Mouse (Mus musculus) limb, embryonic 15.5 days (tissue): ENCODE measurements around the gene Mpp6. TPM values are rescaled to one million over a fixed set of nuclear protein-coding genes. Genes with fewer than 3 reads are reported as not detected.

Experiments
- ATAC-seq: fragments of 200-750 bp; cut with Nextera tagmentation; 2 replicates; pipeline ENCODE4 v1.8.0; 2017; ENCODE audit warnings: low read depth, moderate TSS enrichment; ENCODE audit not compliant: insufficient number of reproducible peaks, low FRiP score, low TSS enrichment
- H3K27ac ChIP-seq: fragments of 300-500 bp; sonication (generic); 2 replicates; pipeline ENCODE4 v1.5.1; 2015; ENCODE audit warnings: moderate library complexity, mild to moderate bottlenecking, inconsistent platforms
- H3K27me3 ChIP-seq: fragments of 300-500 bp; sonication (generic); 2 replicates; pipeline ENCODE4 v1.6.1; 2015; ENCODE audit warnings: inconsistent platforms
- H3K36me3 ChIP-seq: fragments of 300-500 bp; sonication (generic); 2 replicates; pipeline ENCODE4 v1.6.1; 2015; ENCODE audit warnings: inconsistent platforms
- H3K4me1 ChIP-seq: fragments of 300-500 bp; sonication (generic); 2 replicates; pipeline ENCODE4 v1.6.1; 2015; ENCODE audit warnings: inconsistent platforms
- H3K4me2 ChIP-seq: fragments of 300-500 bp; sonication (generic); 2 replicates; pipeline ENCODE4 v1.6.1; 2015; ENCODE audit warnings: mild to moderate bottlenecking, inconsistent platforms
- H3K4me3 ChIP-seq: fragments of 300-500 bp; sonication (generic); 2 replicates; pipeline ENCODE4 v1.5.1; 2015; ENCODE audit warnings: mild to moderate bottlenecking, inconsistent platforms
- H3K9ac ChIP-seq: fragments of 300-500 bp; sonication (generic); 2 replicates; pipeline ENCODE4 v1.6.1; 2015; ENCODE audit warnings: inconsistent platforms
- H3K9me3 ChIP-seq: fragments of 300-500 bp; sonication (generic); 2 replicates; pipeline ENCODE4 v1.6.1; 2016; ENCODE audit warnings: inconsistent platforms
- WGBS: fragments of 180-500 bp; shearing (Covaris S2); methylation state at CpG from one replicate; pipeline ENCODE4 v1.1.7; 2015; 5-methylcytosine and 5-hydroxymethylcytosine counted together
- polyA plus RNA-seq: library from polyadenylated mRNA; unstranded; fragments of >200 nt; fragmentation: Nextera tagmentation; extraction: Ambion mirVana; gene quantifications from 2 replicates; pipeline ENCODE4 v1.2.1, GENCODE M21; 2015

Mpp6 gene
- 53.1 and 56.9 TPM in 2 replicates for polyA plus RNA-seq

DNA sequence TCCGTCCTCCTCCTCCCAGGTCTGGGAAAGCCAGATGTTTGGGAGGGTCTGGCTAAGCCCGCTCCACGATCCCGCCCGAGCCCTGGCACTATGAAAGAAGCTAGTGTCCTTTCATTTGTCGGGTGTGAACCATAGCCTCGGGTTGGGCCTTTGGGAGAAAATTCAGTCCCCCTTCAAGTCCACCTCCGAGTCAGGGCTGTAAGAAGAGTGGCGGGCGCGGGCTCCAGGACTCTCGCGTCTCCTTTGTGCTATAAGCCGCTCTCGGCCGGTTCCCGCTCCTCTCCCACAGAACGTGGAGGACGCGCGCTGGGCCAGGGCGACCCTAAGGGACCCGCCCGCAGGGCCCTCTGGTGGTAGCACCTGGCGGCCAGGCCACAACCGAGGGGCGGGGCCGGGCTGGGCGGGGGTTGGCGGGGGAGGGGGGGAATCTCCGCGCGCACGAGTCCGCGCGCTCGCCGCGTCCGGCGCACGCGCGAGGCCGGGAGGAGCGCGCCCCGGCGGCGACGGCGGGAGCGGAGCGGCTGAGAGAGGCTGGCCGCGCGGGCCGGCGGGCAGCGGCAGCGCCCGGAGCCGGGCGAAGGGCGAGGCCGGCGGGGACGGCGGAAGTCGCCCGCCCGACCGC lies at the start of gene Mpp6:
Gene Mpp6, plus strand, starts transcription at position 485 of the 622 bp plus-strand sequence.
- peak within 1 kb of the TSS; percentile 85 for H3K27ac ChIP-seq
- 0 out of 2 replicates have a peak, but pooled peaks cover 7% of the 10 kb centered on the region for H3K27me3 ChIP-seq
- H3K9me3 ChIP-seq, result no peaks in the 10 kb centered on the region
- ATAC-seq, result peak; percentile 88
- under 1% methylated on average over 71 of the region's 74 CpGs for WGBS
- peaks cover 14% of the 10 kb centered on the region for H3K4me1 ChIP-seq
- H3K9ac ChIP-seq, result peak within 1 kb of the TSS; percentile 70
- no peaks in the 10 kb centered on the region for H3K36me3 ChIP-seq
- H3K4me3 ChIP-seq, result peak within 1 kb of the TSS; percentile 79
- peak within 1 kb of the TSS; percentile 84 for H3K4me2 ChIP-seq

DNA sequence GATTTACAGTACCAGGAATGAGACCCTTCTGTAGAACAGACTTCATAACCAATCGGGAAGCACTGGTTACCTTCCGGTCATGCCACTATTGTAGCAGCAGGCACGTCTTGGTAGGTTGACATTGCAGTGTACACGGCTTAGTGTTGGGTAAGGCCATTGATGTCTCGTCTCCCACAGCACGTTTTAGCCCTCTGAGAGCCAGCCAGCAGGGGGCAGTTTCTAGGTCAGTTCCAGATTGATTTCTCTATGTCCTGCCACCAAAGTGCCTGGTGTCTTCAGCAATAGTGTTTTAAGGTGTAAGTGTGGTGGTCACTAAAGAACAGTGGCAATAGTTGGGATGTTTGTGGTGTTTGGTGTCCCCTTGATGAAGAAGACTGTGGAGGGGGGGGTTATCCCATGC lies 43.9 kb upstream of the Mpp6 start:
- 81% methylated on average over 6 of the region's 6 CpGs for WGBS
- no peaks in the 10 kb centered on the region for H3K27me3 ChIP-seq
- no peak for ATAC-seq
- no peaks in the 10 kb centered on the region for H3K9me3 ChIP-seq
- H3K4me3 ChIP-seq, result no peak overlapping the region
- no peaks in the 10 kb centered on the region for H3K36me3 ChIP-seq
- H3K27ac ChIP-seq, result no peak overlapping the region
- no peak overlapping the region for H3K4me2 ChIP-seq
- no peak overlapping the region for H3K9ac ChIP-seq
- no peaks in the 10 kb centered on the region for H3K4me1 ChIP-seq

DNA sequence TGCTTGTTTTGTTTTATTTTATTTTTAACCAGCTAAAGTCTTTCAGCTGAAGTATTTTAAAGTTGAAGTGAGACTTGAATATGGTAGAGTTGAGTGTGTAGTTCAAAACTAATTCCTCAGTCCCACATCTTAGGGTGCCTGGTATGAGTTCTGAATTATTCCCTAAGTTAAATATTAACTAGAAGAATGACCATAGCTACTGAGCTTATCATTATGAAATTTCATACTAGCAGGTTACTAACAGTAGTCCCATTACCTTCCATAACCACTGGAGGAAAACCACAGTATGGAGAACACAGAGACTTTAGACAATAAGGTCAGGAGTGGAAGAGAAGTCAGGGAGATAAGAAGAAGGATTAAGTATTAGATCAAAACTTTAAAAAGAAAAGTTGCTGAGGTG lies 41.6 kb upstream of the Mpp6 start:
- no peak overlapping the region for H3K4me3 ChIP-seq
- H3K36me3 ChIP-seq, result no peaks in the 10 kb centered on the region
- no peaks in the 10 kb centered on the region for H3K9me3 ChIP-seq
- no peak for ATAC-seq
- no peak overlapping the region for H3K9ac ChIP-seq
- H3K4me2 ChIP-seq, result no peak overlapping the region
- no peak overlapping the region for H3K27ac ChIP-seq
- no peaks in the 10 kb centered on the region for H3K4me1 ChIP-seq
- H3K27me3 ChIP-seq, result no peaks in the 10 kb centered on the region

DNA sequence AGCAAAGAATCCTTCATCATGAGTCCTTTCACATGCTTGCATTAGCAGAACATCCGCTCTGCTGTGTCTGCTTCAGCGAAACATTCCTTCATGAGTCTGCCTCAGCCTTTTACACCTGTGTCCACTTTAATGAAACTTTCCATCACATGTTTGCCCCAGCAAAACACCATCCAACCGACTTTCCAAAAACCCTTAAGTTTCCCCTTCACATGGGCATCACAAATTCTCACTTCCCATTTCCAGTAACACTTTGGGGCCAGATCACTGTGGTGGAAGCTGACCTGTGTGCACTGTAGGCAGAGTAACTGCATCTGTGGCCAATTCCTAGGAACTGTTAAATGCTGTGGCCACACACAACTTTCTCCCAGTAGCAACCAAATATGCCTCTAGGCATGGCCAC lies 34.8 kb upstream of the Mpp6 start:
- no peaks in the 10 kb centered on the region for H3K4me1 ChIP-seq
- no peak overlapping the region for H3K4me2 ChIP-seq
- H3K4me3 ChIP-seq, result no peak overlapping the region
- no peak for ATAC-seq
- H3K9me3 ChIP-seq, result no peaks in the 10 kb centered on the region
- 70% methylated on average over 3 of the region's 3 CpGs for WGBS
- no peaks in the 10 kb centered on the region for H3K36me3 ChIP-seq
- H3K9ac ChIP-seq, result no peak overlapping the region
- H3K27me3 ChIP-seq, result no peaks in the 10 kb centered on the region
- no peak overlapping the region for H3K27ac ChIP-seq

DNA sequence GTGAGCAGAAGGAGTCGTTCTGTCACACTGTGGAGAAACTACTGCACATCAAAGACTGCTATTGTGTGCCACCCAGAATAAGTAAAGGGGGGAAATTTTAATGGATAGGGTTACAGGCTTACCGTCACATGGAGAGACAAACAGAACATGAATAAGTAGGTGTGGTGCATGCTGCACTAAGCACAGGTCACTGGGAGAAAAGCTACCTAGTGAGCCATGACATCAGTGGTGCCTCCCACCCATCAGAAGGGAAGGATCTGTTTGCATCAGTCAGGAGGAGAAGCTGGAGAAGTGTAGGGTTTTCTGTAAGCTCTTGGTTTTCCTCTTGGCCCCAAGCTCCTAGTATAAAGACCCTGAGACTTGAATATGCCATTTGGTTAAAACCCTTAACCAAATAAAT lies 33.6 kb upstream of the Mpp6 start:
- H3K36me3 ChIP-seq, result no peaks in the 10 kb centered on the region
- 0 out of 2 replicates have a peak, but pooled peaks cover 3% of the 10 kb centered on the region for H3K27me3 ChIP-seq
- H3K9me3 ChIP-seq, result no peaks in the 10 kb centered on the region
- H3K4me3 ChIP-seq, result no peak overlapping the region
- WGBS, result 65% methylated on average over 2 of the region's 2 CpGs
- no peak overlapping the region for H3K9ac ChIP-seq
- H3K27ac ChIP-seq, result no peak overlapping the region
- no peak for ATAC-seq
- H3K4me2 ChIP-seq, result no peak overlapping the region
- H3K4me1 ChIP-seq, result no peaks in the 10 kb centered on the region

DNA sequence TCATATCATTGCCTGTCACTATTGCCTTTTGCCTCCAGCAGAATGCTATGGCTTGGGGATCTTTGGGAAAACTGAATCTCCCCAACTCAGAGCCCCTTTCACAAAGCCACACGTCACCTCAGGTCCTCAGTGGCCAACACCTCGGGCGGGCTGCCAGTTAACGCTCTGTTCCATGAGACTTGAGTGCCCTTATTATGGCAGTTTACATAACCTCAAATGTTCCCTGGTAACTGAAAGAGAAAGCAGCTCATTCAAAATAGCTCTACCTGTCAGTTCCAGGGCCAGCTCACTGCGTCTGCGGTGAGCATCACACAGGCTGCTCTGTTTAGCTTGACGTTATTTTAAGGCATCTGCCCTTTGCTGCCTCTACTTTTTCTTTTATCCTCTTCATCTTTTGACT lies 29.6 kb upstream of the Mpp6 start:
- Histone ChIP-seq H3K4me3 (no peak overlapping the region), H3K4me2 (no peak overlapping the region), H3K27ac (no peak overlapping the region), H3K9ac (no peak overlapping the region), H3K4me1 (no peaks in the 10 kb centered on the region), H3K36me3 (no peaks in the 10 kb centered on the region), H3K27me3 (0 out of 2 replicates have a peak, but pooled peaks cover 3% of the 10 kb centered on the region), H3K9me3 (no peaks in the 10 kb centered on the region)
- ATAC-seq, result no peak
- WGBS, result 70% methylated on average over 7 of the region's 7 CpGs

DNA sequence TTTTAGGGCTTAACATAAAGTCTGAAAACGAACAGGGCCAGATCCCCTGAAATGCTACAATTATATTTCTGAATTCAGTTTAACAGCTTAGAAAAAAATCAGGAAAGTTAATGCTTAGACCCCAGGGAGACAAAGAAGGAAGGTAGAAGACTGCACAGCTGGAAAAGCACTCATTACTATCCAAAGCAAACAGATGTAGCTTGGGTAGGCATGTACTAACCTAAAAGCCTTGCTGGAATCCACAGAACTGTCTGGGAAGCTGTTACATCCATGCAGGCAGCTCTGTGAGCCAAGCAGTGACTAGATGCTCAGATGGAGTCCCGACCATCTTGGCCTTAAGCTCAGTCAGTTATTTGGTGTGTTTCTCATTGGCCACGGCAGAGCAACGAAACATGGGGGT lies 24.8 kb upstream of the Mpp6 start:
- no peak overlapping the region for H3K9ac ChIP-seq
- no peak overlapping the region for H3K4me3 ChIP-seq
- H3K27ac ChIP-seq, result no peak overlapping the region
- no peak overlapping the region for H3K4me2 ChIP-seq
- WGBS, result 48% methylated on average over 4 of the region's 4 CpGs
- no peaks in the 10 kb centered on the region for H3K36me3 ChIP-seq
- H3K4me1 ChIP-seq, result no peaks in the 10 kb centered on the region
- H3K9me3 ChIP-seq, result no peaks in the 10 kb centered on the region
- H3K27me3 ChIP-seq, result 0 out of 2 replicates have a peak, but pooled peaks cover 3% of the 10 kb centered on the region
- no peak for ATAC-seq

DNA sequence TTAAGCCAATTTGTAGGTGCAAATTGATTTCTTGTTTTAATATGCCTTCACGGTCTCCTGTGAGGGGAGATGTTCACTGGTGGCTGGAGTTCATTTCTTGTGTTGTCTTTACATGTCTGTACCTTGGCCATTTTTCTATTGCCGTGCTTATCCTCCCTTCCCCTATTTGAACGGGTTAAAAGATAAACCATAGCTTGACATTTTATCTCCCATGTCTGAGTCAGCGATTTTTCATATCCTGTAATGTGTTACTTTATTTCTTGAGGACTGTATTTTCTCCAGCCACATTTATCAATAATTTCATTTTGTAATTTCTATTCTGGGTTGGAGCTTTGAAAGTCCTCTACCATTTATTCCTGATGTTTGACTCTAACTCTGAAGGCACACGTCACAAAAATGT lies 20.7 kb upstream of the Mpp6 start:
- H3K27me3 ChIP-seq, result no peaks in the 10 kb centered on the region

DNA sequence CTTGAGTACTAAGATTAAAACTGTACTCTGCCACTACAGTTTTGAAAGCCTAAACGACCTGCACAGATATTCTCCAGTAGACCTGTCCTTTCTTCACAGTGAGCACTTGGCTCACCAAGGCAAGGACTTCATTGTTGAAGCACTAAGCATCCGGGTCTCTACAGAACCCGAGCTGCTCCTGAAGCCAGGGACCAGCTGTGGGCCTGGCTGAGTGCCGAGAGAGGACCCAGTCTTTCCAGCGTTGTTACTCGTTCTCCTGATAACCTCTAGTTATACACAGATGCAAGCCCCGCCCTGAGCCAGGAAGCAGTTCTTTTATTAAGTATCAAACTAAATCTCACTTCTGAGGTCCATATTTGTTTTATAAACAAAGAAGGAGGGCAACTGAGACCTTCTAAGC lies 19.8 kb upstream of the Mpp6 start:
- no peak for ATAC-seq
- no peak overlapping the region for H3K4me3 ChIP-seq
- no peaks in the 10 kb centered on the region for H3K27me3 ChIP-seq
- no peaks in the 10 kb centered on the region for H3K36me3 ChIP-seq
- H3K9ac ChIP-seq, result no peak overlapping the region
- no peaks in the 10 kb centered on the region for H3K4me1 ChIP-seq
- H3K4me2 ChIP-seq, result no peak overlapping the region
- no peaks in the 10 kb centered on the region for H3K9me3 ChIP-seq
- no peak overlapping the region for H3K27ac ChIP-seq
- 65% methylated on average over 7 of the region's 7 CpGs for WGBS

More for the DNA sequence above, 20.7 kb upstream of the Mpp6 start:
- H3K4me2 ChIP-seq, result no peak overlapping the region
- H3K27ac ChIP-seq, result no peak overlapping the region
- no peak for ATAC-seq
- 72% methylated on average over 5 of the region's 5 CpGs for WGBS
- no peaks in the 10 kb centered on the region for H3K4me1 ChIP-seq
- no peaks in the 10 kb centered on the region for H3K9me3 ChIP-seq
- H3K36me3 ChIP-seq, result no peaks in the 10 kb centered on the region
- no peak overlapping the region for H3K9ac ChIP-seq
- H3K4me3 ChIP-seq, result no peak overlapping the region

DNA sequence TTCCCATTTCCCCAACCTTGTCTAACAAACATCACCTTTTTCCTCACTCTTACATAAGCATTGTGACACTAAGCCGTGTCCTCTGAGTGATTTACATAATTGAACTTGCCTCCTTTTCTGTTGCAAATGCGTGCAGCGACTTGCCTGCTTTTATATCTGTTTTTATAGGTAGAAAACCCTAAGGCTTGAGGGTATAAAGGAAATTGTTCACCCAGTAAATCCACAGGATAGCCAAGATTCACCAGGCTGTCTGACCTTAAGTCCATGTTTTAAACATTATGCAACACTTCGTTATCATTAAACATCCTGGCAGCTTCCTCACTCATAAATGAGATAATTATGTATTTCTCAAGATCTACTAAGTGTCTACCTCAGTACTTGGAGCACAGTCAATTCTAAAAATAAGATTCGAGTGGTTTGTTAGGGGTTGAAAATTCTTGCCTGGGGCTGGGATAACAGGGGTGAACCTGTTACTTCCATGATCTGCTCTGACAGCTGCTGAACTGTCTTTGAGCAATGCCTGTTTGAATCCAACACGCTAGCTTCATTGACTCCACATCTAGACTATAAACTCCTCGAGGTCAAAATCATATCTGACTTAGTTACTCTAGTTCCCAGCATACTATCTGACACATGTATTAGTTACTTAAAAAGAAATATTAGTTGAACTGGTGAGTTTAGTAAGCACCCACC lies 18.4 kb upstream of the Mpp6 start:
- H3K9ac ChIP-seq, result no peak overlapping the region
- H3K4me1 ChIP-seq, result no peaks in the 10 kb centered on the region
- H3K27ac ChIP-seq, result no peak overlapping the region
- ATAC-seq, result no peak
- 38% methylated on average over 7 of the region's 7 CpGs for WGBS
- H3K9me3 ChIP-seq, result no peaks in the 10 kb centered on the region
- H3K36me3 ChIP-seq, result no peaks in the 10 kb centered on the region
- no peaks in the 10 kb centered on the region for H3K27me3 ChIP-seq
- H3K4me3 ChIP-seq, result no peak overlapping the region
- no peak overlapping the region for H3K4me2 ChIP-seq

DNA sequence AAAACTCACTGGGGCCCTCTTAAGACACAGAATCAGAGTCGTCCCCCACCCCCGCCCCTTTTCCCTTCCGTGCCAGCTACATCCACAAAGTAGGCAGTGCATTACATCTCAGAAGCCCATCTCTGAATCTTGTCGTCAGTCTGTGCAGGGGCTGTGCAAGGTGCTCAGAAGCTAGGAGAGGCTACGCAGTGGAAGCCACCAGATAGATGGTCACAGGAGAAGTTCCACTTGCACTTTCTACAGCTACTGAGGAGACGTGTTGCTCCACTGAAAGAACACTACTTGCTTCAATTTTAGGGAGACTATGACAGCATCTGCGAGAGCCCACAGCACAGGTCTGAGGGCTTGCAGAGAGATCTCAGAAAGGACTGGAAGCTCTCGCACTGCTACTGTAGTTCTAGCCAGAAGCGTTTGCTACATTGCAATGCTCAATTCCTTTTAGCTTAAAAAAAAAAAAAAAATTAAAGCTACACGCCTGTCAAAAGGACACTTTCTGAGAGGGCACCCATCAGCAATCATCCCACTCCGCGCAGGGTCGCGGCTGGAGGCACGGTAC lies 762 bp upstream of the Mpp6 start:
- Histone ChIP-seq H3K27ac (peak overlapping the region; percentile 85), H3K4me3 (peak overlapping the region; percentile 79), H3K4me1 (peaks cover 14% of the 10 kb centered on the region), H3K9me3 (no peaks in the 10 kb centered on the region), H3K9ac (peak overlapping the region; percentile 70), H3K36me3 (no peaks in the 10 kb centered on the region), H3K4me2 (peak overlapping the region; percentile 84), H3K27me3 (0 out of 2 replicates have a peak, but pooled peaks cover 7% of the 10 kb centered on the region)
- WGBS, result 4% methylated on average over 15 of the region's 15 CpGs
- no peak for ATAC-seq

DNA sequence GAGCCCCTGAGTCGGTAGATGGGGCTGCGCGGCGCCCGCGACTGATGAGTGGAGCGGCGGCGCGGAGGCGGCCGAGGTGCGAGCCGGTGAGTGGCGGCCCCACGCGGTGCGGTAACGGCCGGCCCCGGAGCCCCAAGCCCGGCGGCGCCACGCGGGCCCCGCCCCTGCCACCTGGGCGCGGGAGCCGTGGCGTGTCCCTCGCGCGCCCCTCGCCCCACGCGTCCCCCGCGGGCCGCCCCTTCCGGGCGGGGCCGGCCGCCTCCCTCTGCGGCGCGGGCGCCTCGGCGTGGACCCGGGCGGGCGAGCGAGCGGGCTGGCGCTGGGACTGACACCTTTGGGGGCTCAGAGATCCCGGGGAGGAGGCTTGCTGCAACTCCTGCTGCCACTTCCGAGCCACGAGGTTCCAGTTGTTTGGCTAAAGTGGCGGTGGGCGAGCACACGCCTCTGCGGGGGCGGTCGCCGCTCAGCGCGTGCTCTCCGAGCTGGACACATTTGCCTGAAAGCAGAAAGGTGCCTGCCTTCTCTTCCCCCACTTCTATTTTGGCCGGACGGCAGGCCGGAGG lies 419 bp downstream of the Mpp6 start:
- under 1% methylated on average over 61 of the region's 72 CpGs for WGBS
- peak overlapping the region; percentile 85 for H3K27ac ChIP-seq

More for the DNA sequence above, 419 bp downstream of the Mpp6 start:
- 0 out of 2 replicates have a peak, but pooled peaks cover 7% of the 10 kb centered on the region for H3K27me3 ChIP-seq
- peak; percentile 69 for ATAC-seq
- H3K36me3 ChIP-seq, result no peaks in the 10 kb centered on the region
- H3K4me3 ChIP-seq, result peak overlapping the region; percentile 79
- H3K4me1 ChIP-seq, result peaks cover 14% of the 10 kb centered on the region
- no peaks in the 10 kb centered on the region for H3K9me3 ChIP-seq
- peak overlapping the region; percentile 84 for H3K4me2 ChIP-seq
- H3K9ac ChIP-seq, result peak overlapping the region; percentile 70
